Mouse (Mus musculus): ENCODE results near the gene Kirrel3.
A peak's percentile ranks its signal among the peaks of the same experiment; 100 is the strongest.

Gene Kirrel3

DNA sequence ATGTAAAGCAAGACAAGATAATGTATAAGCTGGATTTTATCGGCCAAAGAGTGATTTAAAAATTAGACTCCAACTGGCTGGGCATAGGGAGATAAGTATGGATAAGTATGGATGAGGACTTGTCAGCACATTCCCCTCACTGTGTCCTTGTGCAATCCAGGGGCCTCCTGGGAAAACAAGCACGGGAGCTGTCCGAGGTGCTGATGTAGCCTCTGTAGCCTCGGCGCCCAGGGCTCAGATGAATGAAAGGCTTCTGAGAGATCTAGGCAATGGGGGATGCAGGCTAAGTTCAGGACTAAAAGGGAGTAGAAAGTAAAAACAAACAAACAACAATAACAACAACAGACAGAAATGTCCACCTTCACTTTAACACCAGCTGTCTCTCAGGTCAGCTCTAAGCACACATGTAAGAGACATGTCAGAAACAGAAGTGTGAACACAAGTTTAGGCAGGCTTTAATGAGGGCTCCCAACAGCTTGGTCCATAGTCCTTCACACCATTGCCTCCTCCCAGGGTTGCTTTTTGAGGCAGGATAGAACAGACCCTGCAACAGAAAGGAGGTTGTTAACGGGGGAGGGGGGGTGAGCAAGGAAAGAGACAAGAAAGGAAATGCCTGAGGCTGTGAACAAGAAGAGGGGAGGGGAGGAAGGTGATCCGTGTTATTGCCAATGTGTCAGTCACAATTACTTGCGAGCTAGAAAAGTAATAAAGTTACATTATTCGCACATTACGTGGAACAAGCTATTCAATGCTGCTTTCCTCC, 352.2 kb downstream of the Kirrel3 start:
- DNase-seq = no peak

GRCm38 (mm10) chr9:34843275-34843965, 357.7 kb downstream of the Kirrel3 start:
- no peak for DNase-seq

DNA sequence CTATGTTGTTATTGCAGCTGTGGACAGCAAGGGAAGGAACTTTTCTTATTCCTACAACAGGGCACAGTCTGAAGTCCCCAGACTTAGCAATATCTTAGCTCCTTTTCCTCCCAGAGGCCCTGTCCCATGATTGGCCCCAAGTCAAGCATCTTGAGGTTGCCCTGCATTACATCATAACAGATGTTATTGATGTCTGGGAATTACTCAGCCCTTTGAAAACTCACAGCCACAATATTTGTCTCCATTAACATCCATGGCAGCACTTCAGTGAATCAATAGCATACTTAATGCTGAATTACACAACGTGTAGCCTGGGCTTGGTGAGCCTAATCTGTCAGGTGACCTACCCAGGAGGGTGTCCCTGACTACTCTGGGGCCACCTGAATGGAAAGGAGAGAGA, 360.7 kb downstream of the Kirrel3 start:
- no peak for DNase-seq

DNA sequence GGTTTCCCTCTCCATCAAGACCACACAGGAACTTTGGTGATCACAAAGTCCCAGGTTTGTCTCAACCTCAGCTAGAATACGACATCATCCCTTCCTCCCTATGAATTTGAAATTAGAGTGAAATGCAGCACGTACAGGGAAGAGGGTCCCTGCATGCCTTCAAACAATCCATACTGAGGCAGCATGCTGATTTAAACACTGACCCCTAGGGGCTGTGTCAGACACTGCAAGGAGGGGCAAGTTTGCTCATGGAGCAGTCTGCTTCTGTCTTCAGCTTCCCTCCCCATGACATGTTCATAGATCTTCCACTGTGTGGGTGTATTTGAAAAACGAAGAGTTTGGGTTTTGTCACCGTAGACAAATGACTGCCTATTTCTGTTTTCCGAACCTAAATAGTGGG, 362.0 kb downstream of the Kirrel3 start:
- no peak for DNase-seq

GRCm38 (mm10) chr9:34851136-34851535, 365.4 kb downstream of the Kirrel3 start:
- no peak for DNase-seq

GRCm38 (mm10) chr9:34857575-34857974, 371.9 kb downstream of the Kirrel3 start:
- peak in 1 of 2 experiments; percentile 3 for DNase-seq

GRCm38 (mm10) chr9:34858071-34858470, 372.4 kb downstream of the Kirrel3 start:
- no peak for DNase-seq

GRCm38 (mm10) chr9:34860934-34861333, 375.2 kb downstream of the Kirrel3 start:
- no peak for DNase-seq

- DNase-seq = no peak
Observed at GRCm38 (mm10) chr9:34861775-34862174, 376.1 kb downstream of the Kirrel3 start.

DNA sequence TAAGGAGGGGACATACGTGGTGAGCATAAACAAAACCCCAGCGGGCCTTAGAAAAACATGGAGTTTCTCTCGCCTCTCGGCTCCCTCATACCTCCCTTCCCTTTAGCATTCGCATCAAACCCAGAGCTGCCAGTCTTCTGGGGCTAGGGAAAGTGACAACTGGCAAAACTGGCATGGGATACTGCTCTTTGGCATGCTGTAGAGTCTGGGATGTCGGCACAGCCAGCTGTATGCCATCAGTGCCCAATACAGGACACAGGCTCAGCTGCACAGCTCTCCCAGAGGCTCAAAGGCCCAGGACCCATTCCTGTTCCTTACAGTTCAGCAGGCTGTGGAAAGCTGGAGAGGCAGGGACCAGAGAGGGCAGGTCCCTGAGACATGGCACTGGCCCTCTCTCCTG, 379.9 kb downstream of the Kirrel3 start:
- no peak for DNase-seq

- DNase-seq = no peak
Observed at GRCm38 (mm10) chr9:34871316-34871966, 385.7 kb downstream of the Kirrel3 start.

DNA sequence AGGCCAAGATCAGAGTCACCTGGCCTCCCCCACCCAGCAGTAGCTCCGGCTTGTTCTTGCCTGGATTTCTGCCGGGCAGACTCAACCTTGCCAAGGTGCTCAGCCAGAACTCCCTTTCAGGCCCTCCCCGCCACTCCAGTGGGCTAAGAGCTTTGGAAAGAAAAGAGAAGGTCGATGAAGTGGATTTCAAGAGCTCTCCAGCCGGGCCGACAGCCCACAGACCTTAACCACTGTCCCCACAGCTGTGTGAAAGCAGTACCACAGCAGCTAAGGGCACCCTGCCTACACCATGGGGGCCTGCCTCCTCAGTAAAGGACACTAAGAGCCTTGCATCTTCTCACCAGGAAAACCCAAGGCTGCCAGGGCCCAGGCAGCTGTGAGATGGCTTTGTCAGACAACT, 389.5 kb downstream of the Kirrel3 start:
- no peak for DNase-seq

DNA sequence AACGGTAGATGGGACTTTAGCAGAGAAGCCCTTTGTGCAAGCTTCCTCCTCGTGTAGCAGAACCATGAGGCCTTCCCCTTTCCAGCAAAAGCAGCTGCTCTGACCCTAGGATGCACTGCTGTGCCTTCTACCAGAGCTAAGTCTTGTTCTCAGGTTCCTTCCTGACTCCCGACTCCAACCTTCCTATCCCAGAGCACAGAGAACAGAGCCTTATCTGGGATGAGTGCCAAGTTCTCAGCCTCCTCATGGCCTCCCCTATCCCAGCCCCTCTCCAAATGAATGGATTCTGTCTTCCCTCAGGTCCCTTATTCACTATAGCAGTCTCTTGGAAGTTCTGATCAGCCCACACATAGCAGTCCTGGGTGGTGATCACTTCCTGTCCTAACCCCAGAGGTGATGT, 391.5 kb downstream of the Kirrel3 start:
- no peak for DNase-seq

- no peak for DNase-seq
Observed at GRCm38 (mm10) chr9:34877799-34878198, 392.1 kb downstream of the Kirrel3 start.

- DNase-seq = no peak
Observed at GRCm38 (mm10) chr9:34881750-34882149, 396.1 kb downstream of the Kirrel3 start.

DNA sequence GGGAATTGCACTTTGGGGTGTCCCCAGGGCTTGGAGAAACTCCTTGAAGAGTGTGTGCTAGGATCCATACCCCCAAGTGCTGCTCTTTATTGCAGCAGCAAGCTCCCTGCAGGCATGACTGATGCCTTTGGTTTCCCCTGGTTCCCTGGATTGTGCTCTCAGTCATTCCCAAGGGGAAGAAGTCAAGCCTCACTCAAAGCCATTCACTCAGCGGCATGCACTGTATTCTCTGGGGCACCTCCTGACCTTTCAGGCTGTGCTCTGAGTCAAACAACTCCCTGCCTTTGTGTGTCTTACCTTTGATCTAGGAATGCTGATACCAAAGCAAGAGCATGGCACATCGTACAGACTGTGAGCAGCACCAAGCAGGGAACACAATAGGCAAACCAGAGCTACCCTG, 396.5 kb downstream of the Kirrel3 start:
- DNase-seq = no peak

GRCm38 (mm10) chr9:34883122-34883521, 397.4 kb downstream of the Kirrel3 start:
- no peak for DNase-seq

DNA sequence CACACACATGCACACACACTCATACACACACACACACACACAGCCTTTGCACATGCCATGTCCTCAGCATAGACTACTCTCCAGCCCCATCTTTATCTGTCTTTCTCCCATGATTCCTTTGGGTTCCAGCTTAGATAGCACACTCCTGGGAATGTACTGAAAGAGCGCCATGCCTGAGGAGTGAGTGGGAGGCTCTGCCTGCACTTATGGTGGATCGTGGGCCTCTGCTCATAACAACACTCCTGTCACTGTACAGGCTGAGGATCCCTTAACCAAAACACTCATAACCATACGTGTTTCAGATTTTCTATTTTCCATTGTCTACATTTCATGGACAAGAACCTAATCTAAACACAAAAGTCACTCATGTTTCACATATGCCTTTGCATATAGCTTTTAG, 398.6 kb downstream of the Kirrel3 start:
- no peak for DNase-seq

GRCm38 (mm10) chr9:34884942-34885341, 399.2 kb downstream of the Kirrel3 start:
- no peak for DNase-seq

DNA sequence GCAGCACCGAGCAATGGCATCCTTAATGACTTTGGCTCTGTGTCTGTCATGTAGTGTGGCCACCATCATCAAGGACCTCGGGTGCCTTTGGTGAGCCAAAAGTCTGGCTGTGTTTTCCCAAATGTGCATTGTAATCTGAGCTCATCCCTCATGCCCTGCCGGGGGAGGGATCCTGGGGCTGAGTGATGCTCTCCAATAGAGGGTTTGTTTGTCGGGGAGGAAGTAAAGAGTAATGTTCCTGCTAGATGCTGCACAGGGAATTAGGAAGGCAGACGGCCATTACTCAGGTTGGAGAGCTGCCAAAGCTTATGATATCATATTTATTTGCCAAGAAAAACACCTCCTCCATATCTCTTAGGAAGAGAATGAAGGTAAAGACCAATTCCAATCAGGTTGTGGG, 401.1 kb downstream of the Kirrel3 start:
- DNase-seq = no peak

- DNase-seq = no peak
Observed at GRCm38 (mm10) chr9:34887196-34887595, 401.5 kb downstream of the Kirrel3 start.

GRCm38 (mm10) chr9:34888298-34888697, 402.6 kb downstream of the Kirrel3 start:
- DNase-seq = no peak

DNA sequence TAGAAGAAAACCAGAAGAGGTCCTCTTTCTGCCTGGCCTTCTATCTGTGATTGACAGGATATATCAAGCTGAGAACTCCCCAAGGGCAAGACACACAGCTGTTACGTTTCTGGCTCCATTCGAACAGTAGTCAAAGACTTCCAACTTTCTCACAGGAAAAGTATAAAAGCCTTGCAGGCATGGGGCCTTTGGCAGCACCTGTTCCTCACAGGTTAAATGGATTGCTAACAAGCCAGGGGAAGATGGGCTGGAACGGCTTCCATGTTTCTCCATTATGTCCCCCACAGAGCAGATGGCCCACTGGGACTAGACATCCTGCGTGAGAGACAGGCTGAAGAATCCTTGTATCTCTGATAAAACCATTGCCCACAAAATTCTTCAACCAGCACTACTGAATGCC, 415.5 kb downstream of the Kirrel3 start:
- DNase-seq = no peak

DNA sequence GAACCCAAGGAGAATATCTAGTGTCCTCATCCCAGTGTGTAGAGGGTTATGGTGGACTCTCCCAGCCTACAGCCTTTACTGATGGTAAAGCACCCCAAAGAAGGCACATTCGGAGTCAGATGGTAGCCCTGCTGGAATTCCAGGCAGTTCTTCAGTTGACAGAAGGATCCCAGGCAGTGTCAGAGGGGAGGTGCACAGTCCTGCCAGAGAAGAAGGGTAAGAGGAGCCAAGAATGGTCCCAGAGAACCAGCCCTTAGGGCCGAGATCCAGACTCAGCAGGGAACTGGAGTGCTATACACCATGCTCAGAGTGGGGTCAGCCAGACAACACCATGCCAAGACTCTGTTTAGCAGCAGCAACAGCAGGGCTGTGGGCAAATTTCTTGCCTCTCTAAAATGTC, 416.2 kb downstream of the Kirrel3 start:
- DNase-seq = no peak
